Mouse (Mus musculus) splenic B cell, adult 2 months (primary cell): ENCODE results near the gene Romo1.
"Not testable (repeated sequence)": the region's sequence is repeated elsewhere in the genome, so short reads cannot be mapped to it uniquely, and the experiment has no call there.

ENCODE experiments used
- DNase-seq: peaks from one replicate; pipeline ENCODE4 v3.0.0-alpha.2; 2011; ENCODE audit warnings: low read depth, low spot score
- H3K27me3 ChIP-seq: 2 replicates; pipeline ENCODE4 v1.6.1; 2012; ENCODE audit warnings: mild to moderate bottlenecking, low read length, moderate library complexity, mixed read lengths; ENCODE audit not compliant: control insufficient read depth, poor library complexity, insufficient read depth, severe bottlenecking
- H3K36me3 ChIP-seq: 2 replicates; pipeline ENCODE4 v1.6.1; 2012; ENCODE audit warnings: mild to moderate bottlenecking, low read length, moderate library complexity, mixed read lengths; ENCODE audit not compliant: control insufficient read depth, poor library complexity, insufficient read depth, severe bottlenecking

Romo1 gene

GRCm38 (mm10) chr2:156147316-156147915, 3.6 kb downstream of the Romo1 start:
- DNase-seq = no peak
- Histone ChIP-seq H3K27me3 (no peaks in the 10 kb centered on the region), H3K36me3 (peaks cover 19% of the 10 kb centered on the region)

GRCm38 (mm10) chr2:156151538-156151937, 7.7 kb downstream of the Romo1 start:
- no peak for DNase-seq
- Histone ChIP-seq H3K36me3 (peaks cover 24% of the 10 kb centered on the region), H3K27me3 (no peaks in the 10 kb centered on the region)

- DNase-seq = no peak
- no peaks in the 10 kb centered on the region for H3K27me3 ChIP-seq
- H3K36me3 ChIP-seq = peaks cover 41% of the 10 kb centered on the region
Observed at GRCm38 (mm10) chr2:156165478-156165877, 21.6 kb downstream of the Romo1 start.

GRCm38 (mm10) chr2:156166557-156166956, 22.7 kb downstream of the Romo1 start:
- H3K36me3 ChIP-seq = peaks cover 38% of the 10 kb centered on the region
- H3K27me3 ChIP-seq = no peaks in the 10 kb centered on the region
- no peak for DNase-seq

GRCm38 (mm10) chr2:156177079-156177478, 33.2 kb downstream of the Romo1 start:
- Histone ChIP-seq H3K36me3 (peaks cover 22% of the 10 kb centered on the region), H3K27me3 (no peaks in the 10 kb centered on the region)
- no peak for DNase-seq

GRCm38 (mm10) chr2:156177651-156178050, 33.8 kb downstream of the Romo1 start:
- H3K27me3 ChIP-seq = no peaks in the 10 kb centered on the region
- H3K36me3 ChIP-seq = peaks cover 19% of the 10 kb centered on the region
- no peak for DNase-seq

GRCm38 (mm10) chr2:156179046-156179795, 35.4 kb downstream of the Romo1 start:
- Histone ChIP-seq H3K27me3 (no peaks in the 10 kb centered on the region), H3K36me3 (peaks cover 11% of the 10 kb centered on the region)
- DNase-seq = peak; percentile 89

- DNase-seq = no peak
- H3K27me3 ChIP-seq = no peaks in the 10 kb centered on the region
Observed at GRCm38 (mm10) chr2:156179796-156180093, 35.9 kb downstream of the Romo1 start.

GRCm38 (mm10) chr2:156180094-156180821, 36.4 kb downstream of the Romo1 start, which contains the start of gene Rbm39:
Rbm39 (minus strand) TSS chr2:156180238.
- H3K36me3 ChIP-seq = peaks cover 10% of the 10 kb centered on the region
- no peaks in the 10 kb centered on the region for H3K27me3 ChIP-seq
- DNase-seq = peak; percentile 100

More at GRCm38 (mm10) chr2:156179796-156180093, 35.9 kb downstream of the Romo1 start:
- H3K36me3 ChIP-seq = peaks cover 10% of the 10 kb centered on the region

- no peak for DNase-seq
- H3K36me3 ChIP-seq = peaks cover 8% of the 10 kb centered on the region
Observed at GRCm38 (mm10) chr2:156180824-156181590, 37.2 kb downstream of the Romo1 start.

GRCm38 (mm10) chr2:156181592-156181991, 37.8 kb downstream of the Romo1 start:
- Histone ChIP-seq H3K27me3 (no peaks in the 10 kb centered on the region), H3K36me3 (peaks cover 8% of the 10 kb centered on the region)
- DNase-seq = no peak

More at GRCm38 (mm10) chr2:156180824-156181590, 37.2 kb downstream of the Romo1 start:
- H3K27me3 ChIP-seq = no peaks in the 10 kb centered on the region

- DNase-seq, H3K27me3 ChIP-seq: not testable (repeated sequence)
Observed at GRCm38 (mm10) chr2:156189241-156189640, 45.4 kb downstream of the Romo1 start.

GRCm38 (mm10) chr2:156190004-156190896, 46.4 kb downstream of the Romo1 start:
- Histone ChIP-seq H3K27me3 (no peaks in the 10 kb centered on the region), H3K36me3 (no peaks in the 10 kb centered on the region)
- peak; percentile 73 for DNase-seq

More at GRCm38 (mm10) chr2:156189241-156189640, 45.4 kb downstream of the Romo1 start:
- H3K36me3 ChIP-seq = not testable (repeated sequence)

GRCm38 (mm10) chr2:156191540-156191939, 47.7 kb downstream of the Romo1 start:
- H3K27me3 ChIP-seq = no peaks in the 10 kb centered on the region
- DNase-seq = no peak
- no peaks in the 10 kb centered on the region for H3K36me3 ChIP-seq
